14 mouse cellular contexts compared by ENCODE assay signal in the genomic region with DNA sequence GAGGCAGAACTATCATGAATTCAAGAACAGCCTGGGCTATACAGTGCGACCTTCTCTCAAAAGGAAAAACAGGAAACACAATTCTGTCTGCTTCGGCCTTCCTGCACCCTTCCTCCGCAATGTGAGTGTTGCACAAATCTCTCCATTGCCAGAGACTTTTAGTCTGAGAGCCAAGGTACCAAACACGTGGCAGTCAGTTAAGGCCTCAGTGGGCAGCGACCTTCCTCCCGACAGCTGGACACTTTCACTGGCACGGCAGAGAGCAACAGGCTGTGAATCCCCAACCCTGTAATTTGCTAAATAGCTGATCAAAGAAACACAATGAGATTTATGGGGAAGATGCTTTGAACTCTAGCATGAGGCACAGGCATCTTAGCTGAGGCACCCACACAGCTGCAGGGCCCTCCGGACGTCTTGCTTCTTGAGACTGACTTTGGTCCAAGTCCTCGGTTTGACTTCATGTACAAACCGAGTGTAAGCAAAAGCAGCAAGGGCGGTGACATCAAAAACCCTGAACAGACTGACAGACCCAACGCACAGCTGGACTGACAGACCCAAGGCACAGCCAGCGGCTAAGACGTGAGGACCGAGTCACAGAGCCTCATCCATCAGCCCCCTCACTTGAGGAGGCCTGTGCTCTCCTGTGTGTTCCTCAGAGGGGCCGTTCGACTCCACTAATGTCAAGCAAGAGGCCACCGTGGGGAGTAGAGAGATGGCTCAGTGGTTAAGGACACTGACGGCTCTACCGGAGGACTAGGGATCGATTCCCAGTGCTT.
DNase-seq lines count a peak whose midpoint lies in the region; ATAC-seq and TF ChIP-seq lines count a peak whose summit lies in the region.
"Had no signal": no experiment of that assay in that cellular context is flagged by ENCODE, and none has a peak within 500 bp of the region (broad histone marks: within the 10 kb centered on the region; RNA-seq: fewer than 3 reads in every experiment).

No protein-coding gene starts in this region.

- no peaks in the 10 kb centered on the region for H3K36me3 ChIP-seq in heart, embryonic 15.5 days
- H3K36me3 ChIP-seq in heart, embryonic 11.5 days (ENCODE audit: control insufficient read depth, insufficient read depth, low read length) = no peaks in the 10 kb centered on the region
- H3K36me3 ChIP-seq in lung, postnatal 0 days (ENCODE audit: insufficient read depth, low read length) = no peaks in the 10 kb centered on the region
- no peaks in the 10 kb centered on the region for H3K36me3 ChIP-seq in hindbrain, embryonic 16.5 days (ENCODE audit: control insufficient read depth, insufficient read depth, low read length)
- H3K36me3 ChIP-seq: midbrain, embryonic 13.5 days had no signal

- H3K4me1 ChIP-seq in heart, embryonic 15.5 days (replicated peaks) = peaks cover 60% of the 10 kb centered on the region
- peaks cover 49% of the 10 kb centered on the region for H3K4me1 ChIP-seq in heart, embryonic 11.5 days (ENCODE audit: control insufficient read depth, insufficient read depth, low read length)
- H3K4me1 ChIP-seq in lung, adult 2 months (ENCODE audit: control insufficient read depth, insufficient read depth, low read length) = peaks cover 6% of the 10 kb centered on the region; the same call in 1 of the 2 replicates
- H3K4me1 ChIP-seq in lung, postnatal 0 days (ENCODE audit: insufficient read depth, low read depth, low read length) = no peaks in the 10 kb centered on the region; the same call in 1 of the 2 replicates
- no peaks in the 10 kb centered on the region; the same call in 1 of the 2 replicates for H3K4me1 ChIP-seq in hindbrain, embryonic 16.5 days (ENCODE audit: control insufficient read depth, insufficient read depth, low read depth, low read length)
- H3K4me1 ChIP-seq: midbrain, embryonic 13.5 days had no signal

- no peak overlapping the region for H3K9ac ChIP-seq in heart, embryonic 15.5 days
- H3K9ac ChIP-seq in heart, embryonic 11.5 days (ENCODE audit: low read depth, low read length) = no peak overlapping the region
- no peak overlapping the region for H3K9ac ChIP-seq in lung, postnatal 0 days (replicated peaks; ENCODE audit: low read depth)
- no peak overlapping the region for H3K9ac ChIP-seq in hindbrain, embryonic 16.5 days (ENCODE audit: low read depth, low read length)
- H3K9ac ChIP-seq: hindbrain, embryonic 14.5 days; liver, embryonic 15.5 days; midbrain, embryonic 13.5 days had no signal

- no peaks in the 10 kb centered on the region for H3K9me3 ChIP-seq in heart, embryonic 15.5 days (replicated peaks)
- H3K9me3 ChIP-seq in heart, embryonic 11.5 days (replicated peaks; ENCODE audit: control insufficient read depth, low read length) = no peaks in the 10 kb centered on the region
- no peaks in the 10 kb centered on the region for H3K9me3 ChIP-seq in lung, postnatal 0 days (ENCODE audit: low read length)
- no peaks in the 10 kb centered on the region for H3K9me3 ChIP-seq in hindbrain, embryonic 16.5 days (ENCODE audit: control insufficient read depth, low read length)
- H3K9me3 ChIP-seq: liver, embryonic 15.5 days; midbrain, embryonic 13.5 days had no signal

- no peak for TF ChIP-seq CTCF in lung, adult 2 months (IDR thresholded peaks at IDR 0.05; ENCODE audit: insufficient read depth, low read length)
- no peak for TF ChIP-seq CTCF in lung, postnatal 0 days (IDR thresholded peaks at IDR 0.05)

- DNase-seq in lung, adult 18-20 months = peak; percentile 47 to 49
- no peak for DNase-seq in lung, adult 2 months
- peak; percentile 85 for DNase-seq in lung, postnatal 0 days (ENCODE audit: low spot score)
- no peak for DNase-seq in cerebellum, postnatal 36 days
- DNase-seq: cerebellum, adult 9-11 months; kidney, postnatal 10 days; left cerebral cortex, postnatal 4 days had no signal

- WGBS in heart, embryonic 15.5 days = 74% methylated on average over 22 of the region's 22 CpGs
- 77% methylated on average over 22 of the region's 22 CpGs for WGBS in heart, embryonic 11.5 days (ENCODE audit: insufficient replicate concordance)
- 68% methylated on average over 22 of the region's 22 CpGs for WGBS in lung, adult 2 months
- 54% methylated on average over 22 of the region's 22 CpGs for WGBS in lung, postnatal 0 days
- 82% methylated on average over 22 of the region's 22 CpGs for WGBS in hindbrain, embryonic 16.5 days

- peak overlapping the region; percentile 35; the same call in 1 of the 2 replicates for H3K27ac ChIP-seq in heart, embryonic 15.5 days
- H3K27ac ChIP-seq in heart, embryonic 11.5 days (ENCODE audit: low read depth, low read length) = no peak overlapping the region
- H3K27ac ChIP-seq in lung, postnatal 0 days (ENCODE audit: low read length) = peak overlapping the region; percentile 57
- no peak overlapping the region for H3K27ac ChIP-seq in hindbrain, embryonic 16.5 days (ENCODE audit: low read depth, low read length)
- H3K27ac ChIP-seq: hindbrain, embryonic 14.5 days; liver, embryonic 15.5 days; midbrain, embryonic 13.5 days had no signal

- no peaks in the 10 kb centered on the region for H3K27me3 ChIP-seq in heart, embryonic 15.5 days
- no peaks in the 10 kb centered on the region for H3K27me3 ChIP-seq in heart, embryonic 11.5 days (ENCODE audit: control insufficient read depth, insufficient read depth, low read length)
- no peaks in the 10 kb centered on the region for H3K27me3 ChIP-seq in lung, postnatal 0 days (replicated peaks; ENCODE audit: insufficient read depth, low read length)
- no peaks in the 10 kb centered on the region for H3K27me3 ChIP-seq in hindbrain, embryonic 16.5 days (replicated peaks; ENCODE audit: control insufficient read depth, insufficient read depth, low read length)
- H3K27me3 ChIP-seq: liver, embryonic 15.5 days; midbrain, embryonic 13.5 days had no signal

- no peak for TF ChIP-seq POLR2A in lung, adult 2 months (IDR thresholded peaks at IDR 0.05; ENCODE audit: borderline replicate concordance, extremely low read depth, low read depth, low read length)

- no peak overlapping the region for H3K4me3 ChIP-seq in heart, embryonic 15.5 days
- no peak overlapping the region for H3K4me3 ChIP-seq in heart, embryonic 11.5 days (ENCODE audit: low read depth, low read length)
- no peak overlapping the region for H3K4me3 ChIP-seq in lung, adult 2 months (replicated peaks; ENCODE audit: extremely low read depth, low read depth, low read length)
- no peak overlapping the region for H3K4me3 ChIP-seq in lung, postnatal 0 days (ENCODE audit: low read depth, low read length)
- H3K4me3 ChIP-seq in hindbrain, embryonic 16.5 days (ENCODE audit: low read length) = no peak overlapping the region
- H3K4me3 ChIP-seq: erythroblast, embryonic 14.5 days; liver, embryonic 15.5 days; midbrain, embryonic 13.5 days had no signal

- no peak overlapping the region for H3K4me2 ChIP-seq in heart, embryonic 15.5 days
- H3K4me2 ChIP-seq in heart, embryonic 11.5 days = no peak overlapping the region
- H3K4me2 ChIP-seq in lung, postnatal 0 days (replicated peaks; ENCODE audit: low read depth, low read length) = no peak overlapping the region
- no peak overlapping the region for H3K4me2 ChIP-seq in hindbrain, embryonic 16.5 days (ENCODE audit: low read length)
- H3K4me2 ChIP-seq: hindbrain, embryonic 14.5 days; liver, embryonic 15.5 days; midbrain, embryonic 13.5 days had no signal

- peak; percentile 27; the same call in 1 of the 2 replicates for TF ChIP-seq EP300 in lung, postnatal 0 days (IDR thresholded peaks at IDR 0.05)

- no peak for ATAC-seq in heart, embryonic 15.5 days (replicated peaks; ENCODE audit: insufficient number of reproducible peaks, insufficient read depth, low FRiP score, low read depth)
- no peak for ATAC-seq in heart, embryonic 11.5 days (replicated peaks; ENCODE audit: insufficient number of reproducible peaks, low FRiP score, low TSS enrichment)
- peak; percentile 84 for ATAC-seq in lung, postnatal 0 days
- no peak for ATAC-seq in hindbrain, embryonic 16.5 days
- ATAC-seq: midbrain, embryonic 13.5 days had no signal

Comparison
In these comparisons a context has a peak if more than half of its experiments do, and no peak if none do; other contexts are left out.
1. H3K27ac ChIP-seq: peak in heart, embryonic 15.5 days (single experiment) and lung, postnatal 0 days (single experiment); none in heart, embryonic 11.5 days (single experiment) and hindbrain, embryonic 16.5 days (single experiment).
2. DNase-seq: peak in lung, adult 18-20 months (2 of 2) and lung, postnatal 0 days (single experiment); none in lung, adult 2 months (single experiment) and cerebellum, postnatal 36 days (0 of 2).